Mouse (Mus musculus) frontal cortex, adult (tissue): ENCODE data around the gene Oscp1.
A peak's percentile ranks its signal among the peaks of the same experiment; 100 is the strongest.

Source experiments
- ATAC-seq: cut with Nextera tagmentation; 2 replicates; pipeline ENCODE4 v1.9.2; 2017; ENCODE audit warnings: mild to moderate bottlenecking, moderate library complexity, mixed read lengths; ENCODE audit not compliant: low TSS enrichment

Gene Oscp1

GRCm38 (mm10) chr4:126058134-126058996 lies at the start of gene Oscp1:
Gene Oscp1 (plus strand): TSS chr4:126058565.
- peak; percentile 93 for ATAC-seq

- no peak for ATAC-seq
These were observed 40.6 kb upstream of the Oscp1 start for GRCm38 (mm10) chr4:126017676-126018332.

GRCm38 (mm10) chr4:126018966-126019538 lies 39.3 kb upstream of the Oscp1 start:
- ATAC-seq = no peak

- no peak for ATAC-seq
These were observed 34.0 kb upstream of the Oscp1 start, which contains the start of gene Csf3r for GRCm38 (mm10) chr4:126024303-126024900. Gene Csf3r (plus strand): TSS chr4:126024550.

- no peak for ATAC-seq
These were observed 32.6 kb upstream of the Oscp1 start for GRCm38 (mm10) chr4:126025801-126026200.

GRCm38 (mm10) chr4:126027980-126028379 lies 30.4 kb upstream of the Oscp1 start:
- ATAC-seq = no peak

- no peak for ATAC-seq
These were observed 29.3 kb upstream of the Oscp1 start for GRCm38 (mm10) chr4:126029042-126029441.

GRCm38 (mm10) chr4:126030705-126031104 lies 27.7 kb upstream of the Oscp1 start:
- ATAC-seq = no peak

GRCm38 (mm10) chr4:126035413-126035812 lies 23.0 kb upstream of the Oscp1 start:
- ATAC-seq = no peak

GRCm38 (mm10) chr4:126046851-126047585 lies 11.3 kb upstream of the Oscp1 start, which contains the start of gene Mrps15:
Gene Mrps15 (plus strand): TSS chr4:126046925.
- ATAC-seq = peak; percentile 98

- ATAC-seq = peak; percentile 45
These were observed 6.7 kb upstream of the Oscp1 start for GRCm38 (mm10) chr4:126051617-126052016.

- ATAC-seq = no peak
These were observed 895 bp upstream of the Oscp1 start for GRCm38 (mm10) chr4:126057207-126058133.

- peak; percentile 62 for ATAC-seq
These were observed 615 bp downstream of the Oscp1 start for GRCm38 (mm10) chr4:126058997-126059362.

GRCm38 (mm10) chr4:126062856-126063255 lies 4.5 kb downstream of the Oscp1 start:
- no peak for ATAC-seq

GRCm38 (mm10) chr4:126065241-126065640 lies 6.9 kb downstream of the Oscp1 start:
- ATAC-seq = peak; percentile 42; the same call in 1 of the 2 replicates

- ATAC-seq = peak; percentile 41; the same call in 1 of the 2 replicates
These were observed 9.2 kb downstream of the Oscp1 start for GRCm38 (mm10) chr4:126067401-126068077.

GRCm38 (mm10) chr4:126068842-126069241 lies 10.5 kb downstream of the Oscp1 start:
- no peak for ATAC-seq

GRCm38 (mm10) chr4:126077833-126078232 lies 19.5 kb downstream of the Oscp1 start:
- ATAC-seq = no peak

GRCm38 (mm10) chr4:126079266-126079665 lies 20.9 kb downstream of the Oscp1 start:
- no peak for ATAC-seq

- ATAC-seq = no peak
These were observed 23.2 kb downstream of the Oscp1 start for GRCm38 (mm10) chr4:126081601-126082000.
